Mouse (Mus musculus) CH12.LX (cell line): ENCODE results near the gene Dlx6. TPM values are rescaled to one million over a fixed set of nuclear protein-coding genes. Genes with fewer than 3 reads are reported as not detected.
A peak's percentile ranks its signal among the peaks of the same experiment; 100 is the strongest.

Experiments
- DNase-seq: peaks from one replicate; pipeline ENCODE4 v3.0.0-alpha.2; 2013; ENCODE audit errors: extremely low read depth
- H3K27ac ChIP-seq: 2 replicates; pipeline ENCODE4 v1.5.1; 2012; ENCODE audit warnings: low read depth, mild to moderate bottlenecking, control low read depth, moderate library complexity; ENCODE audit not compliant: insufficient read depth
- H3K27me3 ChIP-seq: replicated peaks from 2 replicates; pipeline ENCODE3; 2012; ENCODE audit warnings: inconsistent platforms
- H3K36me3 ChIP-seq, 2 experiments: replicated peaks in 1 of 2; 2 replicates each; pipeline versions ENCODE3 to v1.6.1; 2012; ENCODE audit warnings: inconsistent platforms in 1 of 2, low read length in 1 of 2, mild to moderate bottlenecking in 1 of 2, mixed read lengths in 1 of 2, moderate library complexity in 1 of 2; ENCODE audit not compliant: control insufficient read depth in 1 of 2, insufficient read depth in 1 of 2
- H3K4me1 ChIP-seq, 2 experiments: 2 replicates each; pipeline ENCODE4 v1.6.1; 2012; ENCODE audit warnings: inconsistent platforms in 1 of 2, moderate library complexity in 1 of 2; ENCODE audit not compliant: insufficient read depth in 2 of 2, control insufficient read depth in 1 of 2
- H3K4me2 ChIP-seq: 2 replicates; pipeline ENCODE4 v1.6.1; 2012; ENCODE audit warnings: low read depth, mild to moderate bottlenecking, control low read depth; ENCODE audit not compliant: poor library complexity, insufficient read depth, severe bottlenecking
- H3K4me3 ChIP-seq, 3 experiments: fragments of 150-350 bp in 1 of 3; sonication (generic) in 1 of 3; replicated peaks in 1 of 3; 2 replicates each; pipeline versions ENCODE3 to v1.5.1; 2011 to 2012; ENCODE audit warnings: low read depth in 2 of 3, low read length in 2 of 3, mild to moderate bottlenecking in 2 of 3, moderate library complexity in 2 of 3, control low read depth in 1 of 3, improper control_type of control experiment in 1 of 3, inconsistent platforms in 1 of 3, mixed read lengths in 1 of 3; ENCODE audit not compliant: poor library complexity in 1 of 3
- H3K79me2 ChIP-seq: replicated peaks from 2 replicates; pipeline ENCODE4 v1.6.1; 2012; ENCODE audit warnings: mild to moderate bottlenecking, moderate library complexity; ENCODE audit not compliant: control insufficient read depth, poor library complexity, insufficient read depth, severe bottlenecking; ENCODE audit errors: extremely low read depth
- H3K9ac ChIP-seq: 2 replicates; pipeline ENCODE4 v1.6.1; 2012; ENCODE audit warnings: low read depth, mild to moderate bottlenecking, control low read depth, moderate library complexity; ENCODE audit not compliant: insufficient read depth
- H3K9me3 ChIP-seq: replicated peaks from 2 replicates; pipeline ENCODE3; 2012; ENCODE audit warnings: low read length, inconsistent platforms, mixed read lengths
- CHD1 ChIP-seq: IDR thresholded peaks from 2 replicates; pipeline ENCODE4 v1.6.1; 2012; ENCODE audit warnings: low read depth, low read length, improper control_type of control experiment, inconsistent platforms
- EP300 ChIP-seq: IDR thresholded peaks from 2 replicates; pipeline ENCODE4 v1.6.1; 2011; ENCODE audit warnings: low read length, improper control_type of control experiment
- IRF4 ChIP-seq: IDR thresholded peaks from 2 replicates; pipeline ENCODE4 v1.6.1; 2014; ENCODE audit warnings: low read depth, mild to moderate bottlenecking, inconsistent platforms, low read length, improper control_type of control experiment
- JUND ChIP-seq: conservative IDR thresholded peaks from 2 replicates; pipeline ENCODE4 v1.6.1; 2011; ENCODE audit warnings: low read depth, low read length, improper control_type of control experiment
- MAFK ChIP-seq: IDR thresholded peaks from 2 replicates; pipeline ENCODE4 v1.6.1; 2011; ENCODE audit warnings: low read length, improper control_type of control experiment; ENCODE audit not compliant: insufficient replicate concordance
- MXI1 ChIP-seq: IDR thresholded peaks from 2 replicates; pipeline ENCODE4 v1.6.1; 2011; ENCODE audit warnings: mild to moderate bottlenecking, low read depth, low read length, improper control_type of control experiment
- NELFE ChIP-seq: IDR thresholded peaks from 2 replicates; pipeline ENCODE4 v1.6.1; 2011; ENCODE audit warnings: low read depth, low read length, improper control_type of control experiment
- NRF1 ChIP-seq: IDR thresholded peaks from 2 replicates; pipeline ENCODE4 v1.6.1; 2014; ENCODE audit warnings: low read depth, mild to moderate bottlenecking, inconsistent platforms, low read length, improper control_type of control experiment, moderate library complexity
- PAX5 ChIP-seq: IDR thresholded peaks from 2 replicates; pipeline ENCODE4 v1.6.1; 2012; ENCODE audit warnings: low read length, inconsistent platforms, mixed read lengths
- POLR2A ChIP-seq: IDR thresholded peaks from 2 replicates; pipeline ENCODE4 v1.6.1; 2011; ENCODE audit warnings: low read depth, mild to moderate bottlenecking, improper control_type of control experiment, low read length
- SMC3 ChIP-seq: IDR thresholded peaks from 2 replicates; pipeline ENCODE4 v1.6.1; 2011; ENCODE audit warnings: low read depth, low read length, improper control_type of control experiment
- TBP ChIP-seq: conservative IDR thresholded peaks from 2 replicates; pipeline ENCODE4 v1.6.1; 2011; ENCODE audit warnings: low read depth, low read length, improper control_type of control experiment
- TCF12 ChIP-seq: IDR thresholded peaks from 2 replicates; pipeline ENCODE4 v1.6.1; 2014; ENCODE audit warnings: low read depth, mild to moderate bottlenecking, inconsistent platforms, low read length, improper control_type of control experiment
- UBTF ChIP-seq: IDR thresholded peaks from 2 replicates; pipeline ENCODE4 v1.6.1; 2012; ENCODE audit warnings: low read depth, mild to moderate bottlenecking, inconsistent platforms, low read length, improper control_type of control experiment, moderate library complexity
- USF1 ChIP-seq: IDR thresholded peaks from 2 replicates; pipeline ENCODE4 v1.6.1; 2014; ENCODE audit warnings: low read depth, mild to moderate bottlenecking, inconsistent platforms, low read length, improper control_type of control experiment
- USF2 ChIP-seq: conservative IDR thresholded peaks from 2 replicates; pipeline ENCODE4 v1.6.1; 2011; ENCODE audit warnings: low read depth, low read length, improper control_type of control experiment
- ZNF384 ChIP-seq: IDR thresholded peaks from 2 replicates; pipeline ENCODE4 v1.6.1; 2012; ENCODE audit warnings: low read depth, low read length, improper control_type of control experiment, inconsistent platforms
- dilution Hi-C: fragments of 300-500 bp; cut with MboI; formaldehyde crosslinking; loops from 2 replicates; pipeline ENCODE4 v1.14.3; 2020; ENCODE audit warnings: low sequenced_read_pairs; ENCODE audit not compliant: extremely low pct_unique_long_range_greater_than_20kb, extremely low pct_ligation_motif_present
- in situ Hi-C: fragments of 300-500 bp; cut with MboI; formaldehyde crosslinking; loops from 3 replicates; pipeline ENCODE4 v1.14.3; 2019; ENCODE audit warnings: low sequenced_read_pairs, low pct_ligation_motif_present, low pct_unique_long_range_greater_than_20kb, mixed read lengths
- polyA plus RNA-seq: library from polyadenylated mRNA; unstranded; fragments of >175 nt; gene quantifications from 2 replicates; pipeline ENCODE4 v1.2.1, GENCODE M21; 2012; ENCODE audit warnings: low read depth; ENCODE audit not compliant: insufficient read length
- total RNA-seq, 2 experiments: library from RNA; depleted of rRNA; stranded (reverse); fragments of 300-350 nt in 1 of 2; fragments of >200 nt in 1 of 2; gene quantifications; 2 replicates each; pipeline ENCODE4 v1.2.3; 2012 to 2014

The Dlx6 gene
- total and polyA plus RNA-seq, 3 experiments: not detected

GRCm38 (mm10) chr6:6818036-6818788 lies 44.9 kb upstream of the Dlx6 start:
- no peaks in the 10 kb centered on the region for H3K9me3 ChIP-seq
- TF ChIP-seq ZNF384 (peak; percentile 48), UBTF (no peak)
- TF ChIP-seq, all 38 proteins: peak for 1
- no peaks in the 10 kb centered on the region for H3K36me3 ChIP-seq
- no peaks in the 10 kb centered on the region for H3K79me2 ChIP-seq
- H3K4me3 ChIP-seq: no peak overlapping the region
- no peaks in the 10 kb centered on the region for H3K27me3 ChIP-seq
- H3K4me2 ChIP-seq: no peak overlapping the region
- in situ Hi-C loops: no loop called here
- peaks cover 0 to 9% of the 10 kb centered on the region in 2 experiments; a peak in 2 of 4 replicates for H3K4me1 ChIP-seq
- H3K27ac ChIP-seq: no peak overlapping the region
- DNase-seq: no peak
- dilution Hi-C loops: no loop called here
- H3K9ac ChIP-seq: no peak overlapping the region

GRCm38 (mm10) chr6:6819134-6819533 lies 44.0 kb upstream of the Dlx6 start:
- no peak overlapping the region for H3K27ac ChIP-seq
- no peaks in the 10 kb centered on the region for H3K79me2 ChIP-seq
- no peak for TF ChIP-seq IRF4
- no peak for TF ChIP-seq TBP
- no peak for TF ChIP-seq POLR2A
- no peak for TF ChIP-seq NELFE
- TF ChIP-seq USF1: no peak
- TF ChIP-seq MXI1: no peak
- TF ChIP-seq TCF12: no peak
- no peak for TF ChIP-seq USF2
- TF ChIP-seq NRF1: no peak
- no peak for TF ChIP-seq CHD1
- no peak for TF ChIP-seq MAFK
- no peak for TF ChIP-seq PAX5
- no peak for TF ChIP-seq EP300
- TF ChIP-seq ZNF384: no peak
- no peak for TF ChIP-seq SMC3
- TF ChIP-seq JUND: no peak
- no peaks in the 10 kb centered on the region for H3K27me3 ChIP-seq
- no peaks in the 10 kb centered on the region for H3K36me3 ChIP-seq
- H3K9me3 ChIP-seq: no peaks in the 10 kb centered on the region
- in situ Hi-C loops: no loop called here
- peaks cover 0 to 9% of the 10 kb centered on the region in 2 experiments; a peak in 2 of 4 replicates for H3K4me1 ChIP-seq
- DNase-seq: no peak
- no peak overlapping the region for H3K9ac ChIP-seq
- no peak overlapping the region for H3K4me2 ChIP-seq
- dilution Hi-C loops: no loop called here
- H3K4me3 ChIP-seq: no peak overlapping the region
